Mouse (Mus musculus) fat pad, adult 2 months (tissue): ENCODE data around the gene Cd84.

Experiments
- DNase-seq: peaks from one replicate; pipeline ENCODE4 v3.0.0-alpha.2; 2011; ENCODE audit warnings: low read depth, low spot score; ENCODE audit errors: extremely low read depth

Gene Cd84

DNA sequence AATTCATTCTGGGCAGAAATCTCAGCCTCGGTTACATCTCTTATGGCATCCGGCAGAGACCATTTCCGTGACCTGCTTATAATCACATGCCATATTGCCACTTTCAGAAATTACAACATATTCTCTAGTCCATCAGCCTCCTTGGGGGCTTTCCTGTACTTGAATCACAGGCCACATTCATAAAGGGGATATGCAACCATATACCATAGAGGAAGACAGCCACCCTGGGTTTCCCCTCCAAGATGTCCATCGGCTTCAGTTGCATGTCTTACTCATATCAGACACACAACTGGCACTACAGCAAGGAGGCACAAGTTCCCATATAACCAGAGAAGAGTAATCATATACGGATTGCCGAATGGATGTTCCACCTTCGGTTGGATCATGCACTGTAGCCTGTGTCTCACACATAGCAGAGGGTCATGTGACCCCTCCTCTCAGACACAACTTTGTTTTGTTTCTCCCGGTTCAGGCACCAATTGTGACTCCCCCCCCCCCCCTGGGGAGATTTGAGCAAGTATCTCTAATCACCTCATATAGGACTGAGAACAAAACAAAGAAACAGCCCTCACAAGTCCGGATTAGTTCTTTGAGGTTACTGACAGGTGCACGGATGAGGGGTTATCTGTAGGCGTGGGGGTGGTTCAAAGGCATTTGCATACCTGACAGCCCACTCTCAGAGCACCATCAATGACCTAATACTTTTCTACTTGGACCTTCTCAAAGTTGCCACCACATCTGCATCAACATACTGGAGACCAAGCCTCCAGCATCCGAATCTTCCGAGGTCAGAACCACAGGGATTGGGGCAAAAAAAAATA lies 76.4 kb downstream of the Cd84 start:
- DNase-seq, result no peak

DNA sequence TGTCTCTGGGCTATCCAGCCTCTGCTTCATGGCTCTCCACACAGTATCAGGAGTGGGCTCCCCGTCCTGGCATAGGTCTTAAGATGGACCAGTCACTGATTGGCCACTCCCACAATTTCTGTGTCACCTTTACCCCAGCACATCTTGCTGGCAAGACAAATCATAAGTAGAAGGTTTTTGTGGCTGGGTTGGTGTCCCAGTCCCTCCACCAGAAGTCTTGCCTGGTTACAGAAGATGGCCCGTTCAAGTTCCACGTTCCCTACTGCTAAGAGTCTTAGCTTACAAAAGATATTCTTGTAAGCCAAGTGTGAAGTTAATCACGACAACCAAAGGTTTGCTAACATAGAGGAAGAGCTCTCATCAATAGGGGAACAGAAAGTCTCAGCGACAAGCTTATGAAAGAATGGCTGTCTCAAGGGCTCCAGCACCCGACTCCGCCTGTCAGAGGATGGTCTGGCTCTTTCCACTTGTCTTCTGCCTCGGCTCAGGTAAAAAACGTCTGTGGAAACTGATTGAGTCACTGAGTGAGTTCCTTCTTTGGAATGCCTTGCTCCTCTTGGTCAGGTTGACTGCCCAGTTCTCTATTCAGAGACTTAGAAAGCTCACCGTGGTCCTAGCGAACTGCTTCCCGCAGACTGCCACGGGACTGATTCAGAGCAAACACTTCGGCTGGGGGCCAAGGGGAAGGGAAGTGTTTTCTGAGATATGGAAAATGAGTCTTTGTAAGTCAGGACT lies 78.0 kb downstream of the Cd84 start, which contains the start of gene Slamf6:
TSS of gene Slamf6 (plus strand) at position 211 of the 735 bp plus-strand sequence.
- no peak for DNase-seq

DNA sequence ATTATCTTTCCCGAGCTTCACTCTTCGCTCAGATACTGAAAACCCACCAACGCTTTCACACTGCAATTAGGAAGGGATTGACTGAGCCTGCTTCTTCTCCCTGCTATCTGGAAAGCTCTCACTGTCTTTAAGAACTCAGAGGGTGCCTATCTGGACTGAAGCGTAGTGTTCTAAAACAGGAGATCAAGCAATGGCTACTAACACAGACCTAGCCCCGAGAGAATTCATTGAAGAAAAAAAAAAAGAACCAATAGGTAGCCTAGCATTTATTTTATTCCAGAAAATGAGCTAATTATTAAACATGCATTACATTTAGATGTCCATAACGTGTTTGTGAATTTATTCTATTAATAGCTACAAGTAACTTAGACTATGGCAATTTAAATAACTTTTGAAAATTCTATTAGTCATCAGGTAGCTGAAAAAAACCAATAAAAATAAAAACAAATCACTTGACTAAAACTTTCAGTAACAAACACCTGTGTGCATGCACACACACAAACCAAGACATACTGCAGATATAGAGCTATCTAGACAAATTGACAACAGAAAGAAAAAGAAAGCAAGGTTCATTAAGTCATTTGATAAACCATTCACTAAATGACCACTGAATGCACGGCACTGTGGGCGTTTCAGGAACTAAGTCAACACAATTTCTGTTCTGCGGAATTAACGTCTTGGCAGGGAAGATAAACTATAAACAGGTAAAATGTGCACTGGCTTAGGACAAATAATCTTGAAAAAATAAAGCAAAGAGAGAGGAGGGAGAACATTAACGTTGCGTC lies 78.8 kb downstream of the Cd84 start:
- DNase-seq, result no peak

DNA sequence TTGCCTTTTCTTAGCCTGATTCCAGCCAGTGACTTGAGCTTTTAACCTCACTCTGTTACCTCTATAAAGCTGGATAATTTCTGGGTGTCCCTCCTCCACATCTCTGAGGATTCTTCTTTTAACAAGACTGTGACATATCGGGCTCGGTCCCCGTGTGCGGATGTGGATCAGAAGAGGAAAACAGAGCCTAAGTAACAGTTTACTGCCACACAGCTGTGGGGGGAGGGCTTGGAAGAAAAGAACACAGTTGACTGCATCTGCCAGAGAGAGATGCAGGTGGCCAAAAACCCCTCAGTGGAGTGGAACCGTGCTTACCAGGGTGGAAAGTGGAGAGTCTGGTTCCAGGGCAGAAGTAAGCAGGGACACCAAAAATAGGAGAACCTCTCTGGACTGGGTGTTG lies 79.7 kb downstream of the Cd84 start:
- DNase-seq, result no peak

DNA sequence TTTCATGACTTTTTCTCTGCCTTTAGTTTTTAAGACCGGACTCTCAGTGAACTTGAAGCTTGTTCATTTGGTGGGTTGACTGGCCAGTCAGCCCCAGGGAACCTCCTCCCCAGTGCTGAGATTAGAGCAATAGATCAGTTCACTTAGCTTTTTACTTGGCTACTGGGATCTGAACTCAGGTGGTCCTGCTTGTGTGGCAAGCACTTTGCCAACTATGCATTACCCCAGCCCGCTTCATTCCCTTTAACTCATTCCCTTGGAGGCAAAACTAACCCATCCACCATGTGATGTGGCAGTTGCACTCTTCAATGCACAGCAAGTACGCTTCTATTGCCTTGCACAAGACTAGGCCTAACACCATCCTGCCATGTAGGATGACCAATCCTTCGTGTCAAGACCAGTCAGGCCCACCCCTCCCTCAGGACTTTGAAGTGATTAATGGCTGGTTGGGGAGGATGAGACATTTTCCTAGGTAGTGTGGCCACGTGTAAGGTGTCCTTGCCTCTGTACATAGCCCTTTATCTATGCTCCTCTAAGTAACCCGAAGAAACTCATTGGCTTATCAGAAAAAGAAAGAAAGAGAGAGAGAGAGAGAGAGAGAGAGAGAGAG lies 80.5 kb downstream of the Cd84 start:
- DNase-seq, result no peak

DNA sequence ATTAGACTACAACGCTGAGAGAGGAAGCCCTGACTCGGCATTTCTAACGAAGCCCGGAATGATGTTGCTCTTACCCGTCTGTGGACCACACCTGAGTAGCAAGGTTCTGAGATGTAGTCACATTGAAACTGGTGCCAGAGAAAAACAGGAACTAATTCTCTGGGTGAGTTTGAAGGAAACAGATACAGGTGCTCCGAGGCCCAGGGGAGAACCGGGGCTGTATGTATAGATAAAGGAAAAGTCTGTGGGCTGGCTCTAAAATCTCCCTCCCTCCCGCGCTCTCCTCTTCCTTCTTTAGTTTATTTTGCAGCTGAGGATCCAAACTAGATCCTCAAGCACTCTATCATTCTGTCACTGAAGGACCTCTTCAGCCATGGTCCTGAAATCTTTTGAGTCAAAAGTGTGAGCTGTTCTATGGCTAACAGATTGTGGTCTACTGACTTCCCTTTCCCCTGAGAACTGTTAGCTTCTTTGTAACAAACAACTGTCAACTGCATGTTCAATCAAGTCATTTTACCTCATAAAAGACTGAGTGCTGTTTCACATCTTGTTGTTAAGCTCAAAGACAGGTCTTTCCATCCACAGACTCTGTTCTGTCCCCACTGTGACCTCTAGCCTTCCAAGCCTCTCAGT lies 81.6 kb downstream of the Cd84 start:
- no peak for DNase-seq

DNA sequence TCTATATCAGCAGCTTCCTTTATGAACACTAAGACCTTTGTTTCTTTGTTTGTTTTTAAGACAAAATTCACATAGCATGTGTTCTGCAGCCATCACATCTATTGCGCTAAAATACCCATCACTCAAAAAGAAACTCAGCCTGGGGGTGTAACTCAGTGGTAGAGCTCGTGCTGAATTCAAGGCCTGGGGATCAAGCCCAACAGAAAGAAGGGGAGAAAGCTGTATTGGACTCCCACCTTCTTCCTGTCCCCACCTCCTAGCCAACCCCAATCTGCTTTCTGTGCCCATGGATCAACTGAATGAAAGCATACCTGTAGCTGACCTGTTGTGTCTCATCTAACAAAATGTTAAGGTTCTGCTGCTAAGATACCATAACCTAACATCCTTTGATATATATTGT lies 82.1 kb downstream of the Cd84 start:
- no peak for DNase-seq

DNA sequence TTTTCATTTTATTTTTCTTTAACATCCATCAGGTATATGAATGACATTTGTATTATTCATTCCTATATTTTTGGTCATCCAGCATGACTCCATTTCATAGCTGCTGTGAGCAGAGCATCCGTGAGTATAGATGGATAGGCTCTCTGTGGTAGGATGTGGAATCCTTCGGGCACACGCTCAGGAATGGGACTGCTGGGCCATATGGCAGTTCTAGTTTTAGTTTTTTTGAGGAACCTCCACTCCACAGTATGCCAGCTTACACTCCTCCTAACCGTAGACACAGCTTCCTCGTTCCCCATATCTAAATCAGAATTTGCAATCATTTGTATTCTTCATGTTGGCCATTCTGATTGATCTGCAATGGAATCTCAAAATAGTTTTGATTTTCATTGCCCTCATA lies 83.3 kb downstream of the Cd84 start:
- no peak for DNase-seq

DNA sequence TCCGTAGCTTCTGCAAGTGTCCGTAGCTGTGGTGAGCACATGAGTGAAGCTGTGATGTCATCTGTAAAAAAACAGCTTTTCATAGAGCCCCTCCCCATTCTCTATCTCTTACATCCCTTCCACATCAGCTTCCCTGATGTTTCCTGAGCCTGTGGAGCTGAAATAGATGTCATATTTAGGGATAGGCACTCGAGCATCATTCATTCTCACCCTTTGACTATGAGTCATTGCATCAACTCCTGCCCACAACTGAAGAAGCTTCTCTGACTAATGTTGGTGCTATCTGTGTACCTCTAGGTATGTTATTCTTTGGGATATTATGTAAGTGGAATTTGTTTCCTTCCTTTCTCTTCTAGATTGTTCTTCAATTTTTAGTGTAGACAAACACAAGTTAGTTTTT lies 85.4 kb downstream of the Cd84 start:
- no peak for DNase-seq

DNA sequence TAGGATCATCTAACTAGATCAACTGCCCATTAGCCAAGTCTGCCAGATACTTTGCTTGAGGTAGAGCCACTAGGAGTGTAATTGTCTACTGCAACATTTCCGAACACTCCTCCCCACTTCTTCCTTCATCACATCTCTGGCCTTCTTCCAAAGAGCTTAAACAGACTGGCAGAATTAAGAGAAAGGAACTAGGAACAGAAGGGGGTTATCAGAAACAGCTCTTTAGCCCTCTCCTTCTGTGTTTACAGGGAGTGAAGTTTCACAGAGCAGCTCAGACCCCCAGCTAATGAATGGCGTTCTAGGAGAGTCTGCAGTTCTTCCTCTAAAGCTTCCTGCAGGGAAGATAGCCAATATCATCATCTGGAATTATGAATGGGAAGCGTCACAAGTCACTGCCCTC lies 94.4 kb downstream of the Cd84 start:
- no peak for DNase-seq

DNA sequence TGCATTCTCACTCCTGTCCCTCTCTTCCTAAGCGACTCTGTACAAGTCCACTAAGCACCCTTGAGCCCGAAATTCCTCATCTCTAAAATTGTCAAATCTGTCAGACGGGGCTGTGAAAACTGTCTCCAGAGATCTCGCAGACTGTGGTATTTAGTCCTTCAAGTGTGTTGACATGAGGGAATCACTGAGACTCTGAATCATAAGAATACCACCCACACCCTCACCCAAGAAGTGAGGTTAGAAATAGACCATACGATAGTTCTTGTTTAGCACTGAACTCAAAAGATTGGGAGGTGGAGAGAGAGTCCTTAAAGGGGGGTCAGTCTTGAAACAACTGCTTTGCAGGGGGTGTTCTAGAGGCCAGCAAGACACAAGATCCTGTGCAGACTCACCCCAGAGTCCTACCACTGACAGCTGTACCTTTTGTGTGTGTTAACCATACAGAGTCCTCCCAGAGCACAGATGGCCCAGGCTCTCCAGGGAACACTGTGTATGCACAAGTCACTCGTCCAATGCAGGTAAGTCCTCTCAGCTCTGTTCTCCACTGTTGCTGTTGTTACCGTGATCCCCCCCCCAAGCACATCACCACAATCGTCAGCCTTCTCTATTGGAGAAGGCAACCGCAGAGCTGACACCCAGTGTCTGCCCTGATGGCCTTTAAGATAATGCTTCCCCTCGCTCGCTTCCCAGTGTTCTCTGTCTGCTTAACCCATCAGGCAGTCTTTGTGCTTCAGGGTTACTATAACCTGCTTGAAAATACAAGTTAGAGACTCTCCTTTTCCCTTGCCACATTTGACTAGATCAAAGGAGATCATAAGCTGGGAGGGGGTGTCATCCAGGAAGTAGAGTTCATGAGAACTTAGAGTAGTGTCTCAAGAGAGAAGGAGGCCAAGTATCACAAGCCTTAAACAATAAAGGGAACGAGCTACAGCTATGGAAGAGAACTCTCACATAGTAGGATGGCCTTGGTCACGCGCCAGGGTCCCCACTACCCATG lies 99.8 kb downstream of the Cd84 start:
- no peak for DNase-seq
